Mouse (Mus musculus) kidney, adult 2 months (tissue): ENCODE results near the gene Iscu.

Source experiments
- CTCF ChIP-seq: fragments of 200-500 bp; conservative IDR thresholded peaks from 2 replicates; pipeline ENCODE4 v1.5.1; 2011; ENCODE audit warnings: low read depth, mild to moderate bottlenecking, control low read depth, low read length, moderate library complexity, mixed read lengths; ENCODE audit not compliant: insufficient read depth, insufficient read length
- POLR2A ChIP-seq: fragments of 200-500 bp; IDR thresholded peaks from one replicate; pipeline ENCODE4 v1.6.1; 2011; ENCODE audit warnings: low read depth, low read length, control low read depth

DNA sequence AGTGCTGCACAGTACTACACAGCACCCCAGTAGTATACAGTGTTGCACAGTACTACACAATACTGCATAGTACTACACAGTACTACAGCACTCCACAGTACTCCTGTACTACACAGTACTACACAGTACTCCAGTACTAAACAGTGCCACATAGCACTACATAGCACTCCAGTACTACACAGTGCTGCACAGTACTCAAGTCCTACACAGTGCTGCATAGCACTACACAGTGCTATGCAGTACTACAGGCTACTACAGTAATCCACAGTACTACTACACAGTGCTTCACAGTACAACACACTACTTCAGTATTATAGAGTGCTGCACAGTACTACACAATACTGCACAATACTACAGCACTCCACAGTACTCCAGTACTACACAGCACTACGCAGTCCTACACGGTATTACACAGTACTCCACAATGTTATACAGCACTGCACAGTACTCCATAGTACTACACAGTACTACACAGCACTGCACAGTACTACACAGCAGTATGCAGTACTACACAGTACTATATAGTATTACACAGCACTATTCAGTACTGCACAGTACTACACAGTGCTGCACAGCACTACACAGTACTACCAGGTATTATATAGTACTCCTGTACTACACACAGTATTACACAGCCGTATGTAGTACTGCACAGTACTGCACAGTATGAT is 7.7 kb downstream of the Iscu start:
- TF ChIP-seq POLR2A, result no peak
- no peak for TF ChIP-seq CTCF
